In the genomic region with DNA sequence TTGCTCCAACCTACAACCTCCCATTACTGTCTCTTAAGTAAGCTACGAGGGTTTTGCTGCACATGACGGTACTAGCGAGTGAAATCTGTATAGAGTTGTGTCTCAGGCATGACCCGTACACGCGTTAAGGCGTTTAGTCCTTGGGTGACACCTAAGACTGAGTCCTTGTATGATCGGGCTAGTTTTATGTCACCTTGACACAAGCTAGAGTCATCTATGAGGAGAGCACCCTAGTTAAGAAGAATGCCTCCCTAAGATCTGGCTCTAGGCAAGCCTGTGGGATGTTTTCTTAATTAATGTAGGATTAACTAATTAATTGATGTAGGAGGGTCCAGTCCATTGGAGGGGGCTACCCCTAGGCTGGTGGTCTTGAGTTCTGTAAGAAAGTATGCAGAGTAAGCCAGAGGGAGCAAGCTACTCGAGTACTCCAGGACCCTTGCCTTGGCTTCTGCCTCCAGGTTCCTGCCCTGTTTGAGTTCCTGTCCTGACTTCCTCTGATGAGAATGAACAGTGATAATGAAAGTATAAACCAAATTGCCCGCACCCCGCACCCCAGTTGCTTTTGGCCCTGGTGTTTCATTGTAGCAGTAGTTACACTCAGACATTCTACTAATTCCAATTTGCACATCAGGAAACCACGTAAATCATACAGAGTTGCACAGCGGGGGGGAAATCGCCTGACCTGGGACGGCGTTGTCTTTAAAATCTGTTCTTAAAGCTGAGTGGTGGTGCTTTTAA, we compare ENCODE assay signal across 8 mouse cellular contexts. TPM values are rescaled to one million over a fixed set of nuclear protein-coding genes. Genes with fewer than 3 reads are reported as not detected.
A peak's percentile ranks its signal among the peaks of the same experiment; 100 is the strongest.
DNase-seq lines count a peak whose midpoint lies in the region; ATAC-seq lines count a peak whose summit lies in the region.

No protein-coding gene starts in this region.

- H3K4me3 ChIP-seq in forebrain, embryonic 15.5 days = peak overlapping the region; percentile 95
- H3K4me3 ChIP-seq in liver, embryonic 13.5 days (replicated peaks) = peak overlapping the region; percentile 99

- no peaks in the 10 kb centered on the region for H3K9me3 ChIP-seq in forebrain, embryonic 15.5 days
- no peaks in the 10 kb centered on the region for H3K9me3 ChIP-seq in liver, embryonic 13.5 days (replicated peaks)

- no peak overlapping the region for H3K9ac ChIP-seq in forebrain, embryonic 15.5 days (replicated peaks)
- peak overlapping the region; percentile 97 for H3K9ac ChIP-seq in liver, embryonic 13.5 days

- H3K4me1 ChIP-seq in forebrain, embryonic 15.5 days = peaks cover 22% of the 10 kb centered on the region
- H3K4me1 ChIP-seq in liver, embryonic 13.5 days (replicated peaks) = peaks cover 33% of the 10 kb centered on the region

- 16% methylated on average over 16 of the region's 16 CpGs for WGBS in forebrain, embryonic 15.5 days
- WGBS in liver, embryonic 13.5 days (ENCODE audit: insufficient replicate concordance) = 11% methylated on average over 16 of the region's 16 CpGs

- peak; percentile 33 for ATAC-seq in forebrain, embryonic 15.5 days (replicated peaks)
- ATAC-seq in liver, embryonic 13.5 days (ENCODE audit: low read depth) = peak; percentile 52

- H3K27ac ChIP-seq in forebrain, embryonic 15.5 days (replicated peaks) = no peak overlapping the region
- H3K27ac ChIP-seq in liver, embryonic 13.5 days = no peak overlapping the region

- no peaks in the 10 kb centered on the region; the same call in 1 of the 2 replicates for H3K27me3 ChIP-seq in forebrain, embryonic 15.5 days
- H3K27me3 ChIP-seq in liver, embryonic 13.5 days = no peaks in the 10 kb centered on the region

- no peaks in the 10 kb centered on the region for H3K36me3 ChIP-seq in forebrain, embryonic 15.5 days
- no peaks in the 10 kb centered on the region for H3K36me3 ChIP-seq in liver, embryonic 13.5 days

- peak; percentile 19 for DNase-seq in spleen, adult 12 weeks (ENCODE audit: low spot score)
- no peak for DNase-seq in spleen, postnatal 14 days (ENCODE audit: low spot score in 2 of 2)
- DNase-seq in cerebellum, adult 11-12 months = peak; percentile 34
- DNase-seq in induced T-regulatory cell, adult 2 months (ENCODE audit: low read depth) = peak; percentile 75
- DNase-seq in liver, embryonic 13.5 days = peak; percentile 11
- DNase-seq in naive thymus-derived CD4-positive, alpha-beta T cell, adult 2 months (ENCODE audit: low read depth) = peak; percentile 68
- no peak for DNase-seq in right cerebral cortex, postnatal 25 days

- peak overlapping the region; percentile 82 for H3K4me2 ChIP-seq in forebrain, embryonic 15.5 days (replicated peaks)
- H3K4me2 ChIP-seq in liver, embryonic 13.5 days = peak overlapping the region; percentile 81

RNA-seq across cellular contexts. Expression of gene Bod1l, which starts 0.9 kb away (rescaled TPM):
- polyA plus RNA-seq in forebrain, embryonic 15.5 days (2015; fragmentation: Nextera tagmentation; extraction: Ambion mirVana) = 27.6 and 31.2 TPM in 2 replicates
- 12.3 and 12.5 TPM in 2 replicates for polyA plus RNA-seq in liver, embryonic 13.5 days (2015; fragmentation: Nextera tagmentation; extraction: Ambion mirVana)

Comparison
In these comparisons a context has a peak if more than half of its experiments do, and no peak if none do; other contexts are left out.
1. DNase-seq: peak in spleen, adult 12 weeks (single experiment), cerebellum, adult 11-12 months (single experiment), induced T-regulatory cell, adult 2 months (single experiment), liver, embryonic 13.5 days (single experiment) and naive thymus-derived CD4-positive, alpha-beta T cell, adult 2 months (single experiment); none in spleen, postnatal 14 days (0 of 2) and right cerebral cortex, postnatal 25 days (single experiment).